Mouse (Mus musculus) lung, postnatal 0 days (tissue): ENCODE measurements at regions not wholly inside any gene's neighbourhood (a gene's known extent, or its start where the extent isn't known, plus 50 kb on each side); places are given as distances from the start of the nearest gene placed in this dataset.
A peak's percentile ranks its signal among the peaks of the same experiment; 100 is the strongest.

ENCODE experiments used
- ATAC-seq: fragments of 200-750 bp; cut with Nextera tagmentation; 2 replicates; pipeline ENCODE4 v1.8.0; 2017; ENCODE audit warnings: moderate library complexity
- DNase-seq: peaks from one replicate; pipeline ENCODE4 v3.0.0-alpha.2; 2016; ENCODE audit warnings: low spot score
- H3K27ac ChIP-seq: fragments of 300-500 bp; sonication (generic); 2 replicates; pipeline ENCODE4 v1.5.1; 2014; ENCODE audit warnings: antibody characterized with exemption, mild to moderate bottlenecking, low read length, mixed read lengths
- H3K27me3 ChIP-seq: fragments of 300-500 bp; sonication (generic); replicated peaks from 2 replicates; pipeline ENCODE4 v1.6.1; 2014; ENCODE audit warnings: low read length, mixed read lengths; ENCODE audit not compliant: insufficient read depth
- H3K36me3 ChIP-seq: fragments of 300-500 bp; sonication (generic); 2 replicates; pipeline ENCODE4 v1.6.1; 2014; ENCODE audit warnings: low read length, mixed read lengths; ENCODE audit not compliant: insufficient read depth
- H3K4me1 ChIP-seq: fragments of 300-500 bp; sonication (generic); 2 replicates; pipeline ENCODE4 v1.6.1; 2014; ENCODE audit warnings: antibody characterized with exemption, low read depth, low read length, mixed read lengths; ENCODE audit not compliant: insufficient read depth
- H3K4me2 ChIP-seq: fragments of 300-500 bp; sonication (generic); replicated peaks from 2 replicates; pipeline ENCODE4 v1.6.1; 2014; ENCODE audit warnings: low read depth, mild to moderate bottlenecking, low read length, moderate library complexity, mixed read lengths
- H3K4me3 ChIP-seq: fragments of 300-500 bp; sonication (generic); 2 replicates; pipeline ENCODE4 v1.5.1; 2014; ENCODE audit warnings: low read depth, low read length
- H3K9ac ChIP-seq: fragments of 300-500 bp; sonication (generic); replicated peaks from 2 replicates; pipeline ENCODE4 v1.6.1; 2014; ENCODE audit warnings: low read depth, mild to moderate bottlenecking
- H3K9me3 ChIP-seq: fragments of 300-500 bp; sonication (generic); 2 replicates; pipeline ENCODE4 v1.6.1; 2016; ENCODE audit warnings: low read length, mixed read lengths
- CTCF ChIP-seq: IDR thresholded peaks from 2 replicates; pipeline ENCODE4 v1.5.1; 2016; ENCODE audit warnings: antibody characterized with exemption, mild to moderate bottlenecking
- EP300 ChIP-seq: IDR thresholded peaks from 2 replicates; pipeline ENCODE4 v1.6.1; 2016; ENCODE audit warnings: antibody characterized with exemption, mild to moderate bottlenecking, control low read depth
- WGBS: fragments of 180-500 bp; shearing (Covaris S2); extraction: QIAGEN DNeasy Blood & Tissue Kit; methylation state at CpG from one replicate; pipeline ENCODE4 v1.1.7; 2014; 5-methylcytosine and 5-hydroxymethylcytosine counted together

- Histone ChIP-seq H3K4me2 (no peak overlapping the region), H3K9me3 (no peaks in the 10 kb centered on the region), H3K27ac (no peak overlapping the region), H3K4me3 (no peak overlapping the region), H3K36me3 (no peaks in the 10 kb centered on the region), H3K9ac (no peak overlapping the region), H3K27me3 (no peaks in the 10 kb centered on the region), H3K4me1 (no peaks in the 10 kb centered on the region)
- TF ChIP-seq CTCF (peak; percentile 93), EP300 (peak; percentile 40; the same call in 1 of the 2 replicates)
- ATAC-seq (peak; percentile 75), DNase-seq (peak; percentile 82)
- 9% methylated on average over 13 of the region's 13 CpGs for WGBS
Observed at GRCm38 (mm10) chr16:95647854-95648253, 54.0 kb upstream of the Ets2 start.

GRCm38 (mm10) chr16:95642784-95643590, 56.6 kb upstream of the Erg start:
- ATAC-seq, result no peak
- Histone ChIP-seq H3K36me3 (no peaks in the 10 kb centered on the region), H3K27me3 (no peaks in the 10 kb centered on the region), H3K9me3 (no peaks in the 10 kb centered on the region), H3K9ac (no peak overlapping the region), H3K4me2 (no peak overlapping the region), H3K4me1 (no peaks in the 10 kb centered on the region), H3K4me3 (no peak overlapping the region), H3K27ac (no peak overlapping the region)
- DNase-seq, result no peak
- 74% methylated on average over 15 of the region's 15 CpGs for WGBS
- TF ChIP-seq EP300 (no peak), CTCF (no peak)

- ATAC-seq (no peak), DNase-seq (no peak)
- Histone ChIP-seq H3K4me3 (no peak overlapping the region), H3K36me3 (no peaks in the 10 kb centered on the region), H3K9me3 (no peaks in the 10 kb centered on the region), H3K4me1 (no peaks in the 10 kb centered on the region), H3K4me2 (no peak overlapping the region), H3K27ac (no peak overlapping the region), H3K27me3 (no peaks in the 10 kb centered on the region), H3K9ac (no peak overlapping the region)
- WGBS, result 76% methylated on average over 3 of the region's 3 CpGs
- no peak for TF ChIP-seq EP300
- TF ChIP-seq CTCF, result no peak
Observed at GRCm38 (mm10) chr16:95640670-95641069, 54.3 kb upstream of the Erg start.

GRCm38 (mm10) chr16:95639677-95640076, 53.3 kb upstream of the Erg start:
- Histone ChIP-seq H3K27me3 (no peaks in the 10 kb centered on the region), H3K27ac (no peak overlapping the region), H3K36me3 (no peaks in the 10 kb centered on the region), H3K4me1 (no peaks in the 10 kb centered on the region), H3K9ac (no peak overlapping the region), H3K4me2 (no peak overlapping the region), H3K4me3 (no peak overlapping the region), H3K9me3 (no peaks in the 10 kb centered on the region)
- WGBS, result 73% methylated on average over 3 of the region's 3 CpGs
- DNase-seq (no peak), ATAC-seq (no peak)
- TF ChIP-seq CTCF (peak; percentile 38), EP300 (no peak)

- Histone ChIP-seq H3K27ac (no peak overlapping the region), H3K4me2 (no peak overlapping the region), H3K27me3 (no peaks in the 10 kb centered on the region), H3K9me3 (no peaks in the 10 kb centered on the region), H3K4me1 (no peaks in the 10 kb centered on the region), H3K9ac (no peak overlapping the region), H3K36me3 (no peaks in the 10 kb centered on the region), H3K4me3 (no peak overlapping the region)
- WGBS, result 43% methylated on average over 7 of the region's 7 CpGs
- DNase-seq, result no peak
- TF ChIP-seq CTCF, result no peak
- no peak for TF ChIP-seq EP300
- no peak; the same call in 1 of the 2 replicates for ATAC-seq
Observed at GRCm38 (mm10) chr16:95637850-95638249, 51.5 kb upstream of the Erg start.

GRCm38 (mm10) chr16:95636615-95637014, 50.2 kb upstream of the Erg start:
- no peak for TF ChIP-seq EP300
- TF ChIP-seq CTCF, result no peak

More at GRCm38 (mm10) chr16:95636615-95637014, 50.2 kb upstream of the Erg start:
- H3K4me3 ChIP-seq, result no peak overlapping the region
- no peaks in the 10 kb centered on the region for H3K4me1 ChIP-seq
- no peaks in the 10 kb centered on the region for H3K36me3 ChIP-seq
- H3K27me3 ChIP-seq, result no peaks in the 10 kb centered on the region
- DNase-seq (no peak), ATAC-seq (no peak)
- H3K27ac ChIP-seq, result no peak overlapping the region
- H3K9me3 ChIP-seq, result no peaks in the 10 kb centered on the region
- H3K4me2 ChIP-seq, result no peak overlapping the region
- H3K9ac ChIP-seq, result no peak overlapping the region
- WGBS, result 55% methylated on average over 7 of the region's 7 CpGs
